Mouse (Mus musculus) urinary bladder, postnatal 14 days (tissue): ENCODE data around the gene Lnx2.

Source experiments
- DNase-seq: peaks from one replicate; pipeline ENCODE4 v3.0.0; 2021; ENCODE audit warnings: low spot score

The Lnx2 gene

DNA sequence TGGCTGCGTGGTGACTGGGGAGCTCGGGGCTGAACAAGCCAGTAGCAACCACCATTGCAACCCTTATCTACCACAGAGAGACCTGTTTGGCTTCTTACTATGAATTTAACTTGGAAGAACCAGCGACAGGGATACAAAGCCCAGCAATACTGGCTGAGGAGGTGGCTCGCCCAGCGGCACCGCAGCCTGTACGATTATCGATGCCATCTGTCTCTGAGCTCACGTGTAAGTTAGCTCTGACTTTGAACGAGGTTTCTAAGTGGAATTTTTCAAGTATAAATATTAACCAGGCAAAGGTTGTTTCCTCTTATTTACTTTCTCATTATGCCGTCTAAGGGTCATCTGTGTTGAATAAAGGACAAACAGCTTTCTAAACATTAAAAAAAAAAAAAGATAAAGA, 58.9 kb downstream of the Lnx2 start:
- no peak for DNase-seq

DNA sequence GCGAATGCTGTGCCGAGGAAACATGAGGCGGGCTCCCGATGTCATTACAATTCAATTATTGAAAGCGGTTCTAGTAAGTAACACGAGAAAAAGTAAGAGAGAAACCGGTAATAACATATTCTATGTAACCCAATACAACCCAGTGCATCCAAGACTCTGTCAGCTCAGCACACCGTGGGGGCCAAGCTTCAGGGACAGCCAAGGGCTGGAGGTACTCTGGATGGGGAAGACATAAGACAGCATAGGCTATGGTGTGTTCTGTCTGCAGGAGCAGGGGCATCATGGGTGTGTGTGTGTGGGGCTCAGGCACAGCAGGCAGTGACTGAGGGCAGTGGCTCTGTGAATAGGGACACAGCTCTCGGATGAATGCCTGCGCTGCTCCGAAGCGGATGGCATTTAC, 59.8 kb downstream of the Lnx2 start:
- DNase-seq = no peak

DNA sequence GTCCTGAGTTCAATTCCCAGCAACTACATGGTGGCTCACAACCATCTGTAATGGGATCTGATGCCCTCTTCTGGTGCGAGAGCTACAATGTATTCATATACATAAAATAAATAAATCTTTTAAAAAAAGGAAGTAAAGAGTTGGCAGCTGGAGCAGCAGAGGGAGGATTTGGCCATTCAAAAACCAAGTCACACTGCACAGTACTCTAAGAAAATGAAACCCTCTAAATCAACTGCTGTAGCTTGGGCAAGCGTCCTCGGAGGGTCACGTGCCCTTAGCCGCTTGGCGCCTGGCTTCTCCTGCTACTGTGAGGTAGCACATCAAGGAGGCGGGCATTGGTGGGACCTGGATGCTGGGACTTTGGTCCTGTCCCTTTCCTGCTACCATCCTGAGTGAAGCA, 61.2 kb downstream of the Lnx2 start:
- DNase-seq = no peak

DNA sequence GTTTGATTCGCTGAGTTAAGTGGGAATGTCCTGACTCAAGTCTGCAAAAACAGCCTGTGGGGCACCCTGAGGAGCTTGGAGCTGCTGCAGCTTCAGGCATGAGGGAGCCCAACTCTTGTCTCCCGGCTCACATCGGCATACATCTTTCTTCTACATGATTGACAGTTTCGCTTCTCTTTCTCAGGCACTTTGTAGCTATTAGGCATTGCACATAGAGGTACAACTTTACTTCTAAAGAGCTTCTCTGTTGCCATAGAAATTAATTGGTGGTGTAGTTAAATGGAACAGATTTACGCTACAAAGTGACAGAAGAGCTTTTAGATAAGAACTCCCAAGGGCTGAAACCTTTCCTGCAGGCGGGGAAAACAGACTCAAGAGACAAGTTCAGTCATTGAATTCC, 62.5 kb downstream of the Lnx2 start:
- DNase-seq = no peak

DNA sequence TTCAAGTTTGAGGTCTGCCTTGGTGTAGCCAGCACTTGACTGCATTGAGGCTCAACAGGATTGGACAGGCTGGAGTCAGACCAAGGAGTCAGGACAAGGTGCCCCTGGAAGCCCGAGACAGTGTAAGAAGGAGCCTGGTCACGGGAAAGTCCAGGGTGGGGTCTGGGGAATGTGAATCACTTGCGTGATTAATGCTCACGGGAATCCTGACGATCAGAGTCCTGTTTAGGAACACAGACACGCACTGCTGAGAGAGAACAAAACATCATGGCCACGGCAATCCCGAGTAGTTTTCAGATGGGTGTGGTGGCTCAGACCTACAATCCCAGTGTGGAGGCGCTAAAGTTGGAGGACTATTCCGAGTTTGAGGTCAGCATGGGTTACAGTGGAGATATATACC, 65.1 kb downstream of the Lnx2 start:
- DNase-seq = no peak

DNA sequence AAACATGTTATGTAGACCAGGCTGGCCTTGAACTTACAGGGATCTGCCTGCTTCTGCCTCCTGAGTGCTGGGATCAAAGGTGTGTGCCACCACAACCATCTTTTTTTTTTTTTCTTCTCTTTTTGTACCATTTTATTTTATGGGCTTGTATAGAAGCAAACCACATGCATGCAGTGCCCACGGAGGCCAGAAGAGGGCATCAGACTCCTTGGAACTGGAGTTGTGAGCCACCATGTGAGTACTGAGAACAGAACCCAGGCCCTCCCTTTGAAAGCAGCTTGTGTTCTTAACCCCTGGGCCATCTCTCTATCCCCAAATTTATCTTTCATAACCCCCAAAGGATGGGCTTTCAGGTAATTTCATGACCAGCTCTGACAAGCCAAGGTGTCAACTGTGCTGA, 73.1 kb downstream of the Lnx2 start:
- no peak for DNase-seq

DNA sequence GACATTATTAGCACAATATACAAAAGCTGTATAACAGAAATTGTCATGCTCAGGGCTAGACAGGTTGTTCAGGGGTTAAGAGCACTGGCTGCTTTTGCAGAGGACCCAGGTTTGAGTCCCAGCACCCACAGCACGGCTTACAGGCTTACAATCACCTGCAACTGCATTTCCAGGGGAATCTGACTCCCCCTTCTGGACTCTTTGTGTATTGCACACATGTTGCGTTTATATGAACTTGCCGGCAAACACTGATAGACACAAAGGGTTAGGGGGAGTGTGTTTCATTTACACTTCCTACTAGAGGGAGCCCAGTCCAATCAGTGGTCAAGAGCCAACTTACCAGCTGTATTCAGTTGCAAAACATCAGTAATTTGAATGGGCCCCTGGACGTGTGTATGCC, 75.1 kb downstream of the Lnx2 start:
- no peak for DNase-seq

DNA sequence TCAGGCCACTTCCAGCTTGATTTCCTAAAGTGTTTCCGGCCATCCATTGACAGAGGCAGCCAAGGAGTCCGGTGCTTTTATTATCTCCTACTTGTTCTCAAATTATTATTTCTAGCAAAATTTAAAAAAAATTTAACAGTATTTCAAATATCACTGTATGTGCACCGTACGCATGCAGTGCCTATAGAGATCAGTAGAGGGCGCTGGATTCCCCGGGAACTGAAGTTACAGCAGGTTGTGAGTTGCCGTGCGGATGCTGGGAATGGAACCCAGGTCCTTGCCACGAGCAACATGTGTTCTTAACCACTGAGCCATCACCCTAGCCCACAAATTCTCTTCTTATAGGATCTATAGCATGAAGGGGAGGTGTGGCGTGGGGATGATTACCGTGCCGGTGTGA, 77.6 kb downstream of the Lnx2 start:
- DNase-seq = no peak

DNA sequence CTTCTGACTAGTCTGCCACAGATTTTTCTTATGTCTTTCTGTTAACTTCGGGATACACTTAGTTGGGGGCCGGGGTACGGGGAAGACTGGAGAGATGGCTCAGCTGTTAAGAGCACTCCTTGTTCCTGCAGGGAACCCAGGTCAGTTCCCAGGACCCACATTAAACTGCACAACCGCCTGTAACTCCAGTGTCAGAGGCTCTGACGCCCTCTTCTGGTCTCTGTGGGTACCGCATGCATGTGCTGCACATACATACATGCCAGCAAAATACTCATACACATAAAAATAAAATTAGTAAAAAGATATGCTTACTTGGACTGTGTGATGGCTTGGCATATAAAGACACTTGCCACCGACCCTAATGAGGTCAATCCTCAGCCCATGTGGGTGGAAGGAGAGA, 79.6 kb downstream of the Lnx2 start:
- no peak for DNase-seq

DNA sequence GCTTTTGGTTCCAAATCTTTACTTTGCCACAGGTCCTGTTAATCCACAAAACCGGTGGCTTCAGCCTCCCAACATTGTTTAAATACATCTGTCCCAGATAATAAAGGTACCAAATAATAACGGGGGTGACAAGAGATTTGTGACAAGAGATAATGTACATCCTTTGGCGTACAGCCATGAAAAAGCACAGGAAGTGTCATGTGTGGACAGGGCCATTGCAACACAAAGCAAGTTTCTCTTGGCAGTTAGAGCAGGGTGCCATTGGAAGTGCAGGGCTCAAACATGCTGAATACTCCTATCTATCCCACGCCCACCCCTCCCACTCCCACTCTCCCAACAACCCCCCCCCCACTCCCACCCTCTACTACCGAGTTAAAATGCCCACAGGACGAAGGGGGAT, 81.4 kb downstream of the Lnx2 start:
- DNase-seq = no peak

DNA sequence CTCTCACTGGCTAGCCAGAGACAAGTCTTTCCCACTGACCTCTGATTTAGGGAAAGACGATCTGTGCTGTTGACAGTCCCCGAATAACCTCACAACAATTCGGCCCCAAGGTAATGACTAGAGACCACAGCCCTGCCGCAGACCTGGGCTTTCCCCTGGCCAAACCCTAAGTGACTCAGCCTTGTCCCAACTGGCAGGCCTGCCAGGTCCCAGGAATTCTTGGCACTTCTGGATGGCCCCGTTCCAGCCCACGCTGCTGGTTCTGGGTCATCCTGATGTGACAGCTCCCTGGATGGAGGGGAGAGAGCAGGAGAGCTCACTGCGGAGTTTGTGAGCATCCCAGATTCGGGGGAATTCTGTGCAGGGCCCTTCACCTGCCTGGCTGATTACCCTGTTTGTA, 82.9 kb downstream of the Lnx2 start:
- DNase-seq = no peak

DNA sequence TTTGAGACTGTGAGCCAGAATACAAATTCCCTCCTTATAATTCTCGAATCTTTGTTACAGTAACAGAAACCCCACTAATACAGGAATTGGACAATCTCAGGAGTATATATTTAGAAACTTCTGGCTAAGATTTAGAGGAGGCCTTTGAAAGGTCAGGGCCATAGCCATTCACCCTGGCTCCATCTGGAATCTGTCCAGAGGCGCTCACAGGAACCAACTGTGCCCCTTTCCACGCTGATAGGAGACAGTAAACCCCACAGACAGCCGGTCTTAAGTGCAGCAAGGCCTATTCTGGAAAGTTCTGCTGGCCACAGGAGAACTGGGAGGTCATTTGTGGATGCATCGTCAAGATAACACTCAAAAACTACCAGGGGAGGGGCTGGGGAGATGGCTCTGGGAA, 87.3 kb downstream of the Lnx2 start:
- no peak for DNase-seq

DNA sequence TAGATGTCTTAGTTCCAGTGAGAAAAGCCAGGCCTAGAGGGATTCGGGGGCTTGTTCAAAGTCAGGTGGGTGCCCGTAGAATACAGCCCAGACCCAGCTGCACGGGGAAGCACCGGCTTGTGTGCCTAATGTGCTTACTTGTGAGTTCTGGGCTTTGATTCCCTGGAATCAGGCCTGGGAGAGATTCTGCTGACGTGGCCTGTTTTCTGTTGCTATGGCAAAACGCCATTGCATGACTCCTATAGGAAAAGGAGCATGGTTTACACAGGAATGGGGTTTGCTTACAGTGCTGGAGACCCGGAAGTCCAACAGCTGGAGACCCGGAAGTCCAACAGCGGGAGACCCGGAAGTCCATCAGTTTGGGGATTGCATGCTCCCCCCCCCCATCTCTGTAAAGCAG, 88.8 kb downstream of the Lnx2 start:
- DNase-seq = no peak

DNA sequence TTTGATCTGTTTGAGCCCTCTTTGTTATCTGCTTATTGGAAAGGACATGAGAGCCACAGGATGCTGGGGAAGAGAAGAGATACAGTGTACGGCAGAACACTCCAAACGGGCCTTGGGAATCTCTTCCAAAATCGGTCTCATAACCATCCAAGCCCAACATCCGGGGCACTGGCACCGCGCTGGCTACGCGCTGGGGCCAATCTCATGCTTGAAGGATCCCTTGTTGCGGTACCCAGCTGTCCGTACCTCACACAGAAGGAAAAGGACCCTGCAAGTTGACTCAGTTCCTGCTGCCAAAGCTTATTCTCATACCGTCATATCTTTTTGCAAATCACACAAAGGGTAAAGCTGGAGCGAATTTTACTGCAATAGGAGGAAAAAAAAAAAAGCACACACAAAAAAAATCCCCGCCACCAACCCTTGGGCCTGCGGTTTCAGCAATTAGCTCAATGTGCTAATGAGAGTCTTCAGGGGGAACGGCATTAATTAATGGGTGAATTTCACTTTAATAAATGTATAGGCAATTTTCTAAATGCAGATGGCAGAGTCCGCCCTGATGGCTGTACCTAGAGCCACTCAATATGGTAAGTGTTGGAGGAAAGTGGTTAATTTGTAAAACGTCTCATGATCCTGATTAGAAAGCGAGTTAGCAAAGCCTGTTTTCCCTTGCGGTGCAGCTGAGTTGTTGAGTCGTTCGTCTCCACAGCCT, 90.5 kb downstream of the Lnx2 start:
- no peak for DNase-seq

DNA sequence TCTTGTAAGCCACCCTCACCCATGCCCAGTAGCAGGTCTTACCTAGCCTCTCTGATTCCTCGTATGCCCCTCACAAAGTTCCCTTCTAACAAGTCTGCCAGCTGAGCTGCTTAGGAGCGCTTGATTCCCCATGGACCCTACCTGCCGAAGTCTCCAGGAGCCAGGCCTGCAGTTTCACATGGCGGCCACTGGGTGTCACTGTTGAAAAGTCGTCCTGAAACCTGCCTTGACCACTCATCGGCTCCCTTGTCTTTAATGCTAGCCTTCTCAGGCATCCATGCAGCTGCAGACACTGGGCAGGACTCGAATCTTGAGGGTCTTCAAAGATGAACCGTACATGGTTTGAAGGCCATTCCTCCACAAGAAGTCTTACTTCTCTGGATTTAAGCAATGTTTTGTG, 93.2 kb downstream of the Lnx2 start:
- peak; percentile 56 for DNase-seq

DNA sequence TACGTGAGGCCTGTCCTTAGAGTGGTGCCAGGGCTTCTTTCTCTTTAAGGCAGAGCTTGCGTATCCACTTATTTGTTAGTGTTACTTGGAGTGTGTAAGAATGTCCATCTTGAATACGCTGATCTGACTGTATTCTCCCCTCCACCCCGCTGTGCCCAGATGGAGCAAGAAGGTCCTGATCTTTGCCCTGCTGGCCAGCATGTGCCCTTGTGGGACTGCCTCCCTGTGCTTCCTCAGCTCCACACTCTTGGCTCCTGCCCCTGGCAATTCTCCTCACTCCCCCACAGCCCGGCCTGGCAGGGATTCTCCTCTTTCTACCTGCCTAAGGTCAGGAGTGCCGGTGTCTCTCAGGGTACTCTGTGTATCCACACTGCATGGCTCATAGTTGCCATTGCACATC, 95.0 kb downstream of the Lnx2 start:
- no peak for DNase-seq

DNA sequence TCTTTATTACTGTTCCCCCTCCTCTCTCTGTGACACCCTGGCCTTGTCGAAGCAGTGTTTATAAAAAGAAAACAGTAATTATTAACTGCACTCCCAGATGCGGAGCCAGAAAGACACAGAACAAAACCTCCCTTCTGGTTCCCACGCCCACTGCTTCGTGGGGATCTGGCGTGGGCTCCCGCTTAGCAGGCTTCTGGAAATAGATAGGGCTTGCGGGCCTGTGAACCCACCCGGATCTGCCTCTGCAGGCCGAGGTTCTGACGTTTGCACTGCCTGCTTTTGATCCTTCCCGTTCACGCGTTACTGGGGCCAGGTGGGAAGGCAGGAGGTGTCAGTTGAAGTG, 101.6 kb downstream of the Lnx2 start:
- DNase-seq = no peak

DNA sequence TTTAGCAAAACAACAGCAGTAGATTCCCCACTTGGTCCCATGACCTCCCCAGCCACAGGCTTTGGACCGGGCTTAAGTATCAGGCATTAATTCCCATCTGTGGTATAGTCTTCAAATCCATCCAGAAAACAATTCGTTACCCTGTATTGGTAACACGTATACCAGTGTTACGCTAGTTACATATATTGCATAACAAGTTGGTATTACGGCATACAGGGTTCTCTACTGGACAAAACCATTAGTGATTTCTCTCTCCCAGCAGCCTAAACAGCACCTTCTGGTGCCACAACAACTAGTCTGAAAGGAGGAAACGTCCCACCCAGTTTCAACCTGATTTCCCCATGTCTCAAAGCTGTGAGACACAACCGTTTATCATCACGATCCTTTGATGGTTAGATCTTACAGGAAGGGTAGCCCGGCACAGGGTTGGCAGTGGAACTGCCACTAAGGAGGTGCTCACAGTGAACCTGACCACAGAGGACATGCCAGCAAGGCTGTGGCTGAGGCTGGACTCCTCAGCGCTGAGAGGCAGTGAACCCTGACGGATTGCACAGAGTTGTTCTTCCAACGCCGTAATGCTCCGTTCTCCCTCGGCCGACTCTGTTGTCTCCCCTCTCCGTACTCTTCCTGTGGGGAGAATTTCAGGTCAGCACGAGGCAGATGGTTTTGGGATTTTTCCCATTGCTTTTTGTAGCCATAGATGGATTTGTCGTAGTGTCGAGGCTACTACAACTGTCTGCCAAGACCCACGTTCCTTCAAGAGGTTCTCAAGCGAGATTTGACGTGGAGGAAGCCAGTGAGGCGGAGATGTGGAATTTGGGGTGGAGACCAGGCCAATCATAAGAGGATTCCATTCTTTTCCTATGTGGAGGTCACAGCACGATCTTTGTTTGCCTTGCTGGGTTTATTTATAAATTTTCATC, 102.3 kb downstream of the Lnx2 start:
- no peak for DNase-seq

DNA sequence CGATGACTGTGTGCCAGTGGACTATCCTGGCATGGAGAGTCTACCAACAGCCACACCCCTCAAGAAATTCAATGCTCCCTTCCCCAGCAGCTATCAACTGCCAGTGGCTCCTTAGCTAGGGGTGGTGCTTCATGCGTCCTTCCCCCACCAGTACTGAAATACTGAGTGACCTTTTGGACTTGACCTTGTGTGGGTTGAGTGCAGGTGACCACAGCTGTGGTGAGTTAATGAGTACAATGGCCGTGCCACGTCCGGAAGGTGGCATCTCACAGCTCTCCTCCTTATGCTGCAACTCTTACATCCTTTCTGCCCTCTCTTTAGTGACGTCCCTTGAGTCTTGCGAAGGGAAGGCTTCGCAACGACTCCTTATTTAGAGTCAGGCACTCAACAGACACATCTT, 103.0 kb downstream of the Lnx2 start:
- no peak for DNase-seq

DNA sequence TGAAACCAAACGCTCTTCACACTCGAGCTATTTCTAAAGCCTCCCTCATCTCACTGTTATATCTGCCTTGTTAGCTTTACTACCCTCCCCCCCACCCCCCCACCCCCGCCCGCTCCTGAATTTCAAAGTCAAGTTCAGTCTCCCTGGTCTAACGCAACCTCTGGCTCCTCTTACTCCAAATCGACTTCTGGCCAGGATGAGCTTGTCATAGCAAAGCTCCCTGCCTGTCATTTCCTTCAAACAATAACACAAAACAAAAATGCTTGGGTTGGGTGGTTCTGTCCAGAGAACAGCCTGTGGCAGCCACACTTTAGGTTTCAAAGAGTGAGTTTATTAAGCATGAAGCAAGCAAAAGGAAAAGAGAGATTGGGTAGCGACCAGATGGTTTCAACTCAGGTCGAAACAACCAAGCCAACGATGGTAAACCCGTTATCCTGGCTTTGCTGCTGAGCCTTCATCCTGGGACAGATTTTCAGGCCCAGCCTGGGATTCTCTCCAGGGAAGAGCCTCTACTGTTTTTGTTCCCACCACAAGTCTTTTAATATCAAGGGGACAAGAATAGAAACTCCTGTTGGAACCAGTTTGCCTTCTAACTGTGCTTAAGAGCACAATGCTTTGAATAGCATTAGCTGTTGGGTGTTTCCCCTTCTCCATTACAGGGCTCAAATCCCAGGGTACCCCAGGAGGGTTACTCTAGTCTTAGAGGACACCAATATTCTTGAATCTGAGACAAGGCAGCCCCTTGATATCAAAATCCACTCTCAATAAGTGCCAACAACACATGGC, 104.4 kb downstream of the Lnx2 start:
- DNase-seq = no peak

DNA sequence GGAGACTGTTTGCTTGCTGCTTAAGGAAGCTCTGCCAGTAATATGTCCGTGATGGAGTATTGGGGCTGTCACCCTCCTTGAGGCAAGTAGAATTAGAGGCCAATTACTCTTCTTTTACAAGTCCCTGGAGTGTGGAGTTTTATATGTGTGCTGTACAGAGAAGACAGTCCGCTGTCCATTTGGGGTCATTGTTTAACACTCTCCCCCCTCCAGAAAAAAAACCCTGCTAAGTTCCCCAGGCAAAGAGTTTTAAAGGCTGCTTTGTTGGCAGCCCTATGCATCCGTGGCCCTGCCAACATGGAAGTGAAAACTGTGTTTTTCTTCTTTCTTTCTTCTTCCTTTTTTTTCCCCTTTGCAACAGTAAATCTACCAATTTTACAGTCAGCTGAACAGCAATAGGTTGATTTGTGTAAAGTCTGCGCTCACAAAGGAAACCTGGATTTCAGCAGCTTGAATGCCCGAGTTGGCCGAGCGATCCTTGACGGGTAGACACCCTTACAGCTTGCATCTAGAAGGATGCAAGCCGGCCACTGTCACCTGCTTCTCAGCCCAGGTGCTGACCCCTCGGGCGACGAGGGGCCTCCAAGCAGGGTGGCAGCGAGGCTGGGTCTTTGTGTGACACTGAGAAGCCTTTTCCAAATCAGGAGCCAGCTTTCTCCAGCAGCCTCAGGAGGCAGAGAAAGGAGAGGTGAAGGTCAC, 107.5 kb downstream of the Lnx2 start:
- no peak for DNase-seq
